Mouse (Mus musculus) ES-E14 (cell line): Measurements from ENCODE around the gene Dchs1. TPM values are rescaled to one million over a fixed set of nuclear protein-coding genes. Genes with fewer than 3 reads are reported as not detected.

Experiments used
- DNase-seq: peaks from one replicate; pipeline ENCODE4 v3.0.0-alpha.2; 2013; ENCODE audit warnings: low read depth, low spot score
- H3K27ac ChIP-seq: 2 replicates; pipeline ENCODE4 v1.5.1; 2012; ENCODE audit warnings: low read depth, mild to moderate bottlenecking, low read length, moderate library complexity, mixed read lengths; ENCODE audit not compliant: poor library complexity, insufficient read depth, severe bottlenecking
- H3K36me3 ChIP-seq: 2 replicates; pipeline ENCODE4 v1.6.1; 2012; ENCODE audit warnings: mild to moderate bottlenecking, low read length, moderate library complexity, mixed read lengths; ENCODE audit not compliant: control insufficient read depth, poor library complexity, insufficient read depth, severe bottlenecking
- H3K4me1 ChIP-seq, 2 experiments: fragments of 150-350 bp in 1 of 2; sonication (generic) in 1 of 2; 2 replicates each; pipeline ENCODE4 v1.6.1; 2012; ENCODE audit warnings: low read length in 2 of 2, mild to moderate bottlenecking in 1 of 2, mixed read lengths in 1 of 2; ENCODE audit not compliant: control insufficient read depth in 2 of 2, insufficient read depth in 2 of 2, poor library complexity in 1 of 2
- H3K4me3 ChIP-seq, 2 experiments: fragments of 150-350 bp in 1 of 2; sonication (generic) in 1 of 2; 2 replicates each; pipeline ENCODE4 v1.5.1; 2012; ENCODE audit warnings: low read length in 2 of 2, low read depth in 1 of 2, mild to moderate bottlenecking in 1 of 2, mixed read lengths in 1 of 2; ENCODE audit not compliant: insufficient read depth in 1 of 2, poor library complexity in 1 of 2, severe bottlenecking in 1 of 2
- H3K9ac ChIP-seq: 2 replicates; pipeline ENCODE4 v1.6.1; 2012; ENCODE audit warnings: low read depth, mild to moderate bottlenecking, low read length, mixed read lengths; ENCODE audit not compliant: poor library complexity, insufficient read depth, severe bottlenecking
- H3K9me3 ChIP-seq: fragments of 150-350 bp; sonication (generic); 2 replicates; pipeline ENCODE4 v1.6.1; 2012; ENCODE audit warnings: low read depth, mild to moderate bottlenecking, low read length; ENCODE audit not compliant: control insufficient read depth, insufficient read depth
- CHD2 ChIP-seq: IDR thresholded peaks from 2 replicates; pipeline ENCODE4 v1.6.1; 2014; ENCODE audit warnings: mild to moderate bottlenecking, low read depth, low read length, inconsistent platforms
- HCFC1 ChIP-seq: IDR thresholded peaks from 2 replicates; pipeline ENCODE4 v1.6.1; 2012; ENCODE audit warnings: low read length, inconsistent platforms, borderline replicate concordance; ENCODE audit not compliant: insufficient read depth
- MAFK ChIP-seq: IDR thresholded peaks from 2 replicates; pipeline ENCODE4 v1.6.1; 2014; ENCODE audit warnings: mild to moderate bottlenecking, low read depth, low read length, inconsistent platforms; ENCODE audit not compliant: insufficient read depth
- ZC3H11A ChIP-seq: IDR thresholded peaks from 2 replicates; pipeline ENCODE4 v1.6.1; 2012; ENCODE audit warnings: low read depth, mild to moderate bottlenecking, inconsistent platforms, low read length, borderline replicate concordance
- ZNF384 ChIP-seq: IDR thresholded peaks from 2 replicates; pipeline ENCODE4 v1.6.1; 2012; ENCODE audit warnings: low read depth, low read length, inconsistent platforms
- in situ Hi-C, 2 experiments: fragments of 600-800 bp; cut with MboI; formaldehyde crosslinking; loops; one replicate each; pipeline ENCODE4 v1.15.1; 2025; ENCODE audit warnings: low sequenced_read_pairs in 2 of 2, inconsistent platforms in 1 of 2; ENCODE audit not compliant: unreplicated experiment in 2 of 2
- total RNA-seq: library from RNA; depleted of rRNA; stranded (reverse); fragments of 300-350 nt; gene quantifications from 2 replicates; pipeline ENCODE4 v1.2.3, GENCODE M21; 2012

Gene Dchs1
- total RNA-seq, 1 experiment: 3.3 TPM

DNA sequence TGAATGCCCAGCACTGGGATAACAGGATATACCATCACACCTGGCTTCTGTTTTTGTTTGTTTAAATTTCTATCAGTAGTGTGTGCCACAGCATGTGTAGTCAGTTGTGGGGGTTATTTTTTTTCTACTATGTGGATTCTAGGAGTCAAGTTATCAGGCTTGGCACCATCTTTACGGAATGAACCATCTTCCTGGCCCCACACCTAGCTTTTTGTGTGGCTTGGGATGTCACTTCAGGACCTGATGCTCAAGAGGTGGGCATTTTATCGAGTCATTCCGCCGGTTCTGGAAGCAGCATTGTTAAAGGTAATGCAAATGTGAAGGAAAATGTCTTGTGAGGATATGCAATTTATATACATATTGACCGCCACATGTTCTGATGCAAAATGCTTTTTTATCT is 18.7 kb upstream of the Dchs1 start:
- H3K36me3 ChIP-seq: peaks cover 11% of the 10 kb centered on the region
- TF ChIP-seq CHD2 (no peak), ZC3H11A (no peak), ZNF384 (no peak), MAFK (no peak), HCFC1 (no peak)
- H3K9ac ChIP-seq: no peak overlapping the region
- H3K9me3 ChIP-seq: no peaks in the 10 kb centered on the region
- in situ Hi-C loops: loop anchor here in 1 of 2 experiments (25.0 kb wide), 1 partner anchor 1594 kb away; the partner anchor contains the start of gene Trim6
- H3K4me3 ChIP-seq: no peak overlapping the region
- peaks cover 0 to 5% of the 10 kb centered on the region in 2 experiments; a peak in 1 of 4 replicates for H3K4me1 ChIP-seq
- H3K27ac ChIP-seq: no peak overlapping the region
- no peak for DNase-seq

DNA sequence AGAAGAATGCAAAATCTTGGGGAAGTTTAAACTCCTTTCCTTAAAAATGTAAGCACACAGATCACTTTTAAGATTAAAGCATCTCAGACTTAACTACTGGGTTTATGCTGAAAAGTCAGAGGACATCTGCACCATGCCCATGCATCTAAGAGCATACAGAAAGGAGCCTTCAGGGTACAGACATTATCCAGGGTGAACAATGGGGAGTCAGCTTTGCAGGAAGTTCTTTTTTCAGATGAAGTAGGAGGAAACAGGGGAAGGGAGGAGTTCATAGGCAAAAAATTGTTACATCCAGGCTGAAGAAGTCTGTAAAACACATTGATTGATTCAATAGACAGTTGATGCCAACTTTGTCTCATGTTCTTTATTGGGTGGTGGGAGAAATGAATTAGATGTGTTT is 16.0 kb upstream of the Dchs1 start:
- no peaks in the 10 kb centered on the region; the same call in 1 of the 2 replicates for H3K36me3 ChIP-seq
- DNase-seq: no peak
- no peak overlapping the region for H3K4me3 ChIP-seq
- no peaks in the 10 kb centered on the region for H3K4me1 ChIP-seq
- TF ChIP-seq HCFC1: no peak
- TF ChIP-seq ZNF384: no peak
- TF ChIP-seq ZC3H11A: no peak
- TF ChIP-seq CHD2: no peak
- TF ChIP-seq MAFK: no peak
- H3K9me3 ChIP-seq: no peaks in the 10 kb centered on the region
- in situ Hi-C loops: loop anchor here in 1 of 2 experiments (25.0 kb wide), 1 partner anchor 1591 kb away; the partner anchor contains the start of gene Trim6
- H3K27ac ChIP-seq: no peak overlapping the region
- no peak overlapping the region for H3K9ac ChIP-seq

DNA sequence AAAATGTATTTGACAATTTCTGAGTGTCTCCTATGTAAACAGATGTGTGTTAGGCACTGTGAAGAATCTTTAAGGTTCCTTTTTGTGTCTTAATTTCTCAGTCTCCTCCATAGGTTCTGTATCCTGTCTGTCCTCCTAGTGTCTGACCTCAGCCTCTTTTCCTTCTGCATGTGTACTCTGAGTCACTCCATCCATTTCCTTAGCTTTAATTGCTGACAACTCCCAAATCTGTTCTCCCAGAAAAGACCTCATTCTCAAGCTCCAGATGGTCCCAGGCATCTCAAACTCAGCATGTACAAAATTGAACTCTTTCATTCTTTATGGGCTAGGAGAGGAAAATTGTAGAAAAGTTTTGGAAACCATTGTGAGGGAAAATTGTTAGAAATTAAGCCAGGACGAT is 15.3 kb upstream of the Dchs1 start:
- Histone ChIP-seq H3K4me1 (no peaks in the 10 kb centered on the region), H3K36me3 (no peaks in the 10 kb centered on the region), H3K9ac (no peak overlapping the region), H3K4me3 (no peak overlapping the region), H3K27ac (no peak overlapping the region), H3K9me3 (no peaks in the 10 kb centered on the region)
- in situ Hi-C loops: loop anchor here in 1 of 2 experiments (25.0 kb wide), 1 partner anchor 1590 kb away; the partner anchor contains the start of gene Trim6
- no peak for DNase-seq
- no peak for TF ChIP-seq ZNF384

DNA sequence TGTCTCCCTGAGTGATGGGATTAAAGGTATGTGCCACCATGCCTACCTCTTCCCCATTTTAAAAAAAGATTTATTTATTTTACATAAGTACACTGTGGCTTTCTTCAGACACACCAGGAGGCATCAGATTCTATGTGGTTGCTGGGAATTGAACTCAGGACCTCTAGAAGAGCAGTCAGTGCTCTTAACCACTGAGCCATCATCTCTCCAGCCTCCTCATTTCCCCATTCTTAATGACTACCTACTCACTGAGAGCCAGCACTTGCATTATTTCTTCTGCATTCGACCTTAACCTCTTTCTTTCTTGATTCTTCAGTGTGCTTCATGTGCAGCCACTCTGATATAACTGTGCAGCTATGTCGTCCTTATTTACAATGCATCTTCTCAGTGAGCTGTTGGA is 14.9 kb upstream of the Dchs1 start:
- TF ChIP-seq ZC3H11A (no peak), MAFK (no peak), CHD2 (no peak), ZNF384 (no peak), HCFC1 (no peak)
- DNase-seq: no peak
- Histone ChIP-seq H3K9me3 (no peaks in the 10 kb centered on the region), H3K4me3 (no peak overlapping the region), H3K9ac (no peak overlapping the region), H3K4me1 (no peaks in the 10 kb centered on the region), H3K27ac (no peak overlapping the region), H3K36me3 (no peaks in the 10 kb centered on the region)
- in situ Hi-C loops: loop anchor here in 1 of 2 experiments (25.0 kb wide), 1 partner anchor 1590 kb away; the partner anchor contains the start of gene Trim6

- Histone ChIP-seq H3K9me3 (no peaks in the 10 kb centered on the region), H3K27ac (no peak overlapping the region), H3K4me3 (no peak overlapping the region), H3K9ac (no peak overlapping the region), H3K4me1 (no peaks in the 10 kb centered on the region), H3K36me3 (no peaks in the 10 kb centered on the region)
- DNase-seq: no peak
- in situ Hi-C loops: no loop called here
- no peak for TF ChIP-seq HCFC1
- TF ChIP-seq CHD2: no peak
- no peak for TF ChIP-seq ZNF384
- TF ChIP-seq ZC3H11A: no peak
- TF ChIP-seq MAFK: no peak
Measured at GRCm38 (mm10) chr7:105796972-105797371, 9.5 kb upstream of the Dchs1 start.
